Mouse (Mus musculus) kidney, adult 2 months (tissue): Measurements from ENCODE around the gene Sox13.

Experiments used
- CTCF ChIP-seq: fragments of 200-500 bp; conservative IDR thresholded peaks from 2 replicates; pipeline ENCODE4 v1.5.1; 2011; ENCODE audit warnings: low read depth, mild to moderate bottlenecking, control low read depth, low read length, moderate library complexity, mixed read lengths; ENCODE audit not compliant: insufficient read depth, insufficient read length
- POLR2A ChIP-seq: fragments of 200-500 bp; IDR thresholded peaks from one replicate; pipeline ENCODE4 v1.6.1; 2011; ENCODE audit warnings: low read depth, low read length, control low read depth

GRCm38 (mm10) chr1:133451869-133452563 lies 27.8 kb upstream of the Sox13 start:
- TF ChIP-seq POLR2A (no peak), CTCF (no peak)
